8 mouse cellular contexts compared by ENCODE assay signal in the genomic region with DNA sequence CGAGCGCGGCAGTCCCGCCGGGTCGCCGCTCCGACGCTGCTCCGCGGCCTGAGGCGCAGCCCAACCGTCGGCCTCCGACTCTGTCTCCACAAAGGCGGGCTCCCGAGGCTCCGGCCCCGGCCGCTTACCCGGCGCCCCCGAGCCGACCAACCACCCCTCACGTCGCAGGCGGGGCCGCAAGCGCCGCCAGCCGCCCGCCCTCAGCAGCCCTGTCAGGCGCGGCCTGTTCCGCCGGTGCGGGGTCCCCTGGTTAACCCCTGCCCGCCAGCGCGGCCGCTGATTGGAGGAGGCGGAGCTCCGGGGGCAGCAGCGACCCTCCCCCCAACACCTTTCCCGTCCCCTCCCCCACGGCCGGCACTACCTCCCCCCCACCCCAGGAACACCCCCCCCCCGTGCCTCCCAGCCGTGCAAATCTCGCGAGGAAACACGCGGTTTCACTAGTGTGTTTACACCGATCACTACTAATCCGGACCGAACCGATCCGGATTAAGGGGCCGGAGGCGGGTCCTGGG. TPM values are rescaled to one million over a fixed set of nuclear protein-coding genes. Genes with fewer than 3 reads are reported as not detected.
DNase-seq lines count a peak whose midpoint lies in the region; ATAC-seq lines count a peak whose summit lies in the region.

No protein-coding gene starts in this region.

- no peaks in the 10 kb centered on the region for H3K9me3 ChIP-seq in hindbrain, embryonic 11.5 days (ENCODE audit: control insufficient read depth, low read length)

- peak; percentile 81 for ATAC-seq in frontal cortex, adult (ENCODE audit: low TSS enrichment)
- peak; percentile 98 for ATAC-seq in hindbrain, embryonic 11.5 days (ENCODE audit: low FRiP score)

- peak overlapping the region; percentile 93 for H3K4me3 ChIP-seq in hindbrain, embryonic 11.5 days (ENCODE audit: low read depth, low read length)

- under 1% methylated on average over 30 of the region's 60 CpGs for WGBS in hindbrain, embryonic 11.5 days

- peaks cover 7% of the 10 kb centered on the region for H3K36me3 ChIP-seq in hindbrain, embryonic 11.5 days (ENCODE audit: control insufficient read depth, insufficient read depth, low read length)

- DNase-seq in MEL-GATA-1-ER (ENCODE audit: extremely low read depth, low read depth) = peak; percentile 62
- DNase-seq in cerebellum, adult 8-10 months = peak; percentile 81
- peak; percentile 95 for DNase-seq in hindbrain, embryonic 11.5 days (ENCODE audit: low spot score)
- peak; percentile 93 to 94 for DNase-seq in layer of hippocampus, postnatal 10 days (ENCODE audit: low spot score in 2 of 2)
- DNase-seq in lung, postnatal 10 days = peak; percentile 95
- peak; percentile 95 for DNase-seq in ovary, postnatal 36 days (ENCODE audit: low spot score)
- peak; percentile 96 for DNase-seq in thymus, postnatal 25 days

- peak overlapping the region; percentile 98 for H3K9ac ChIP-seq in hindbrain, embryonic 11.5 days (ENCODE audit: low read depth, low read length)

- no peaks in the 10 kb centered on the region for H3K27me3 ChIP-seq in hindbrain, embryonic 11.5 days (ENCODE audit: control insufficient read depth, insufficient read depth, low read length)

- H3K4me2 ChIP-seq in hindbrain, embryonic 11.5 days (replicated peaks; ENCODE audit: low read depth, low read length) = peak overlapping the region; percentile 81

- peak overlapping the region; percentile 94 for H3K27ac ChIP-seq in hindbrain, embryonic 11.5 days (ENCODE audit: low read depth, low read length)

- H3K4me1 ChIP-seq in hindbrain, embryonic 11.5 days (replicated peaks; ENCODE audit: control insufficient read depth, insufficient read depth, low read length) = no peaks in the 10 kb centered on the region

RNA-seq across cellular contexts. Expression of gene Tlk2, which starts 2.6 kb away (rescaled TPM):
- 29.2 and 30.5 TPM in 2 replicates for polyA plus RNA-seq in hindbrain, embryonic 11.5 days (2014; fragmentation: Nextera tagmentation; extraction: Ambion mirVana)
- total RNA-seq in layer of hippocampus, postnatal 10 days (2021) = 10 to 100 TPM; 46.9 to 51.2 TPM

RNA-seq across cellular contexts. Expression of gene Gm10842, which starts 34.5 kb away (rescaled TPM):
- polyA plus RNA-seq in hindbrain, embryonic 11.5 days (2014; fragmentation: Nextera tagmentation; extraction: Ambion mirVana) = not detected in 2 replicates
- total RNA-seq in layer of hippocampus, postnatal 10 days (2021) = not detected

RNA-seq across cellular contexts. Expression of gene Mettl2, which starts 55.0 kb away (rescaled TPM):
- 45.5 and 45.9 TPM in 2 replicates for polyA plus RNA-seq in hindbrain, embryonic 11.5 days (2014; fragmentation: Nextera tagmentation; extraction: Ambion mirVana)
- total RNA-seq in layer of hippocampus, postnatal 10 days (2021) = 10 to 100 TPM; 19.1 to 21.6 TPM

Comparison
In these comparisons a context has a peak if more than half of its experiments do, and no peak if none do; other contexts are left out.
1. Peak in every context shown above with its lines: DNase-seq, ATAC-seq, H3K4me3 ChIP-seq and H3K27ac ChIP-seq.